Mouse (Mus musculus): ENCODE data around the gene Crhbp. TPM values are rescaled to one million over a fixed set of nuclear protein-coding genes. Genes with fewer than 3 reads are reported as not detected.

Gene Crhbp
- total RNA-seq, 2 experiments from 2014 or later, result 19.7 to 23.1 TPM

DNA sequence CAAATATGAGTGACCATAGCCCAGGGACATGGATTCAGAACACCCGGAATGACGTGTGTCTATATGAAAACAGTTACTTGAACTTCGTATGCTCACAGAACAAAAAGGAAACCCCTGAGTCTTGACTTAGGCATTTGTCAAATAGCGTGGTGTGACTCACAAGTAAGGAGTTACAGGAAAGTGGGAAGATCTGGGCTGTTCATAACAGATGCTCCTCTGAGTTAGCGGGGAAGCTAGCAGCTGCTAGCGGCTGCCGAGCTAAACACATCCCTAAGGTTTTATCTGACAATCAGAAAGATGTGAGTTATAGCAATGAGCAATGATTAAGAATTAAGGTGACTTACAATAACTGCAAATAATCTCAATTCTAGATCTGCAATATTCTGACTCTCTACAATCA is 19.8 kb downstream of the Crhbp start:
- no peak for DNase-seq (ENCODE audit: extremely low spot score in 1 of 2, low spot score in 1 of 2)

DNA sequence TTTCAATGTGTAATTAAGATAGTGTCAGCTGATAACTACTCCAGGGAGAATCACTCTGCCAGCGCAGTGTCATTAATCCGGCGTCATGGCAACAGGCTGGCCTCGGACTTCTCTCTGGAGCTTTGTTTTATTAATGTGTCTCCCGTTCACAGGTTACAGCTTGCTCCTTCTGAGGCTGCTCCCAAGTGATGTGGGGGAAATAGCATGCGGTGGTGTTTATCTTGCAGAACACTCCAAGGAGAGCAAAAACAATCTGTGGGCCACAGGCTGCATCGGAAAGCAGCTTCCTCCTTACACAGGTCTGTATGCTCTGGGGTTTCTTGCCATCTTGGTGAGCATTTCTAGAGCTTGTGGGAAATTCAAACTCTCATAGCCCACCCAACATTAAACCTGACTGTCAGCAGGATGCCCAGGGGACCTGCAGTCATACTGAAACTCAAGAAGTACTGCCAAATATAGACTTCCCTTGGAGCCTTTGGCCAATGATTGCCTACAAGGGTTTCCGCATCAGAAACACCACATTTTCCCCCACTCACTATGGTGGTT is 25.4 kb downstream of the Crhbp start:
- DNase-seq (ENCODE audit: extremely low spot score in 1 of 2, low spot score in 1 of 2), result peak in 1 of 2 experiments; percentile 21

DNA sequence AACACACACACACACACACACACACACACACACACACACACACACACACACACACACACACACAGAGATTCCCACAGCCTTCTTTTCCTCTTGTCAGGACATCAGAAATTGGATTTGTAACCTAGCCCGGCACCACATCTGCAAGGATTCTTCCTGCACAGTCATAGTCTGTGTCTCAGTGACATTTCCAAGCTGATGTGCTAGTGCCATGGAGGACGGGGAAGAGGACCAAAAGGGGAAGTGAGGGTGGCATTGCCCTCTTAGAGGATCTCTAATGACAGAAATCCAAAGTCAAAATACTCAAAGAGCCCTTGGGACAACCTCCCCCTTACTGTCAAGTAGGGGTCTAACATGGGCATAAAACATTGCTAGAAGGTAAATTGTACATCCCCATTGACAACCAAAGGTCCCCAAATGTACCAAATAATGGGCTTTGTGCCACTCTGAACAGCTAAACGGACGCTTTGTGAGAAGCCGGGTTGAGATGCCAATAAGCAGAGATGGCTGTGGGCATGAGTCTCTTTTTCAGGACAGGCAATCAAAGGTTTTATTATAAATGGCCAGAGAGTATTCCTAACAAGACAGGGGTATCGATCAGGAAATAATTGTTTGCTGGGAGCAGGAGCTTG is 26.0 kb downstream of the Crhbp start:
- no peak for DNase-seq (ENCODE audit: extremely low spot score in 1 of 2, low spot score in 1 of 2)

DNA sequence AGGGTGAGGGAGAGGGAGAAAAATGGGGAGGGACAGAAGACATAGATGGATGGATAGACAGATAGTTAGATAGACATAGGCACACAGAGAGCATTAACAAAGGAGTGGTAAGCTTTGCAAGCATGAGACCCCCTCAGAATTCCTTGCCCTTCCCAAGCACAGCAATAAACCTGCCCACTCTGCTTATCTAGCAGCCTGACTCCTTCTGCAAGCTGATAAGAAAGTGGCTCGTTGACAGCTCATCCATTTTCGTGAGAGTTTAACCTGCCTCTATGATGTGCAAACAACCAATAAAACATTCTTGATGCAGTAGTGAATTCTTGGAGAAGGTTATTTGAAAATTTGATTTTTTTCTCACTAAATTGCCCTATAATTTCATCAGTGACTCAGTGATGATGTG is 32.5 kb downstream of the Crhbp start:
- no peak for DNase-seq (ENCODE audit: extremely low spot score in 1 of 2, low spot score in 1 of 2)

DNA sequence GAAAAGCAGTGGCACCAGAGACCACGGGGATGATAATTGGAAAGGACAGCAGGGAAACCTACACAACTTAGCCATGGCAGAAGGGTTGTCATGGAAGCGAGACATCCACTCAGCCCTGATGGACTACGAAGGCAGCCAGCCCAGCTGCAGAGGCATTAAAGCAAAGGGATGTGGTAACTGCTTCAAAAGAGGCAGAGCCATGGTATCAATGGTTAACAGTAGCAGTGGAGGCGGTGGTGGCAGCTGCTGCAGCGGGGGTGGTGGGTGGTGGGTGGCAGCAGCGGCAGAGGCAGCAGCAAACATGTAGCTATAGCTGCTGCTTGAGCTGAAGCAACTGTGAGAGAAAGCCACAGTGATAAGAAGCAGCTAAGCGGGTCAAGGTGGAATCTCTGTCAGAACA is 51.5 kb downstream of the Crhbp start:
- no peak for DNase-seq (ENCODE audit: extremely low spot score in 1 of 2, low spot score in 1 of 2)

DNA sequence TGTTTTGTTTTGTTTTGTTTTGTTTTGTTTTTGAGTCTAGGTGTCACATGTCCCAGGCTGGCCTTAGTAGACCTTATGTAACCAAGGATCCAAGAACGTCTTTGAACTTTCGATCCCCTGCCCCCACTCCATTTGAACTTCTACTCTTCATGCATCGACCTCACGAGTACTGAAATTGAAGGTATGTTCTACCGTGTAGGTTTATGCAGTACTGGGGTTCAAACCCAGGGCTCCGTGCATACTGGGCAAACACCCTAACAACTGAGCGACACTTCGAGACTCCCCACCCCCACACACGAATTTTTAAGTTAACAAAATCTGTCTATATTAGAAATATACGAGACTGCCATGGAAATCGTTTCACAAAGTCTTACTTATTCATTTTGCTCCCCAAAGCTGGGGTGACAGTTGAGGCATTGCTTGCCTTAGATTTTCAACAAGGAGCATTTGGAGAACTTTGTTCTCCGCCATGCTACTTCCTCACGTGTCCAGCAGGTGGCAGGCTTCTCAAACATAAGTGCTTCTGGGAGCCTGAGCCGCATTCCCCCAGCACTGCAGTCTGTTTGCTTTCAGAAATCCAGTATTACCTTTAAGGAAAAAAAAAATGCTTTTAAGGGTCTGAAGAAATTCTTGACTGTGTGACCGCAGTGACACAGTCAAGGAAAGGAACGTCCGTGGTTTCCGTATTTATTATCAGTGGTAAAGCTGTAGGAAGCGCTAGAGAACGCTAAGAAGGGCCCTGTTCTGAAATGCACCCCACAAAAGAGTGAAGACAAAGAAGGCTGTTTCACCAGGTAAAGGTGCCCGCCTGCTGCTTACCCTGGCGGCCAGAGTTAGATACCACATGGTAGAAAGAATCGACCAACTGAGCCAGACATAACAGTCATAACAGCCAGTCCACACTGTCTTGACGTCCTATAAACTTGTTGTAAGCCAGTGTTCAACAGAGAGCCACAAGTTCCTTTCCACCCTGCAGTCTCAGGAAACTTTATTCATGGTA is 54.6 kb downstream of the Crhbp start:
- peak; percentile 69 to 91 for DNase-seq (ENCODE audit: extremely low spot score in 1 of 2, low spot score in 1 of 2)

DNA sequence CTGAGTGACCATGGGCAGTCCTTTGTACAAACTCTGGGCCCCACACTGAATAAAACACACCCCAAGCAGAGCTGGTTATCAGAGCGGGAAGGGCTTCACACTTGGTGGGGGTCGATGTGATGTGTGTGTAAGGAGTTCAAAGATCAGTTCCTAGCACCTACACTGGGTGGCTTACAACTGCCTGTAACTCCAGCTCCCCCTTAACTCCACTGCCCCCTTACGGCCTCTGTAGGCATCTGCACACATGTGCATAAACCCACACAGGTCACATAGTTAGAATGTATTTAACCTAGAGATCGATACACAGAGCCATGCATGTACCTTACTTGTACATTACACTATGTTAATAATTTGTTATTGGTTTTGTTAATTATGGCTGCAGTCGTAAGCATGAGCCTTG is 56.5 kb downstream of the Crhbp start:
- DNase-seq (ENCODE audit: extremely low spot score in 1 of 2, low spot score in 1 of 2), result no peak

DNA sequence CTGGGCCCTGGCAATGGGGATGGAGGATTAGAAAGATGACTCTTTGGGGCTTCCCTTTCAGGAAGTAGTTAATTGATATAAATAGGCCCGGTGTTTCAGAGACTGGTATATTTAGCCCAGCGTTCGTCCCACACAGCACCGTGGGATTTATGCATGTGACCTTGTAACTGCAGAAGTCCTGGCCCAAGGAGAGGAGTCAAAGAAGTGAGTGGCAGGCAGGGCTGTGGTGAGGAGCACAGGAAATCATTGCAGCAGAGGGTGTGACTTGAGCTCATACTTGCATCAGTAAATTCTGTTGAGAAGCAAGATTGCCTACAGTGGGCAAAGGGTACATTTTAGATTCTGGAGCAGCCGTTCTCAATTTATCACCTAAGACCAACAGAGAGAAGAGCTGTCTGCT is 62.3 kb downstream of the Crhbp start:
- DNase-seq (ENCODE audit: extremely low spot score in 1 of 2, low spot score in 1 of 2), result no peak

Other genes starting within 250 kb of the Crhbp start
- 10 to 100 TPM; 91.7 to 97.0 TPM for gene Pde8b, start 194.6 kb downstream of the Crhbp start, total RNA-seq (2021)
- gene Zbed3, start 121.3 kb downstream of the Crhbp start, total RNA-seq (2021), result 10 to 100 TPM; 14.1 to 15.1 TPM
- gene Aggf1, start 69.6 kb downstream of the Crhbp start, total RNA-seq (2021), result 10 to 100 TPM; 49.3 TPM
- gene S100z, start 33.8 kb upstream of the Crhbp start, total RNA-seq (2021), result not detected
- gene F2rl1, start 80.3 kb upstream of the Crhbp start, total RNA-seq (2021), result under 1 TPM; 0.12 to 0.22 TPM
- 1 to 10 TPM; 5.4 to 5.8 TPM for gene F2r, start 173.6 kb upstream of the Crhbp start, total RNA-seq (2021)